ENCODE assay signal across 24 mouse cellular contexts in the genomic region with DNA sequence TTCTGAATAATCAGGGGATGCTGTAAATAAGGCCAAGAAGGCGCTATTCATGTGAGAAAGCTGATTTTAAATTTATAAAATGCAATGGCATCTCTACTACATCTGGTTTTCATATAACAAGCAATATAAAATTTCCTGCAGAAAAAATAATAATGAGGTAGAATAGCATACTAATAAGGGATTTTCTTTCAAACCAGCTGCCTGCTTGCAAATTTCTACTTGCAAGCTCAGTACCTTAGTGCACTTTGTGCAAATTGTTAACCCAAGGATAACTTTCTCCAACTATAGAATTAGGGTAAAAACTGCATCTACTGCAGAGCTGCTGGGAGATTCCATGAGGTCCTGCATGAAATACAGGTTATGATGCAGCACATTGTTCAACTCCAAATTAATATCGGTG. TPM values are rescaled to one million over a fixed set of nuclear protein-coding genes. Genes with fewer than 3 reads are reported as not detected.
"Had no signal": no experiment of that assay in that cellular context is flagged by ENCODE, and none has a peak within 500 bp of the region (broad histone marks: within the 10 kb centered on the region; RNA-seq: fewer than 3 reads in every experiment).

No protein-coding gene starts in this region.

- DNase-seq: kidney, adult 18-20 months; kidney, adult 9 months; kidney, postnatal 25 days; layer of hippocampus, adult 9-11 months; liver, postnatal 0 days; lung, embryonic 14.5 days; lung, postnatal 10 days; lung, postnatal 36 days; retina, postnatal 1 day; right cerebral cortex, postnatal 25 days; spleen, adult 18-20 months; thymus, postnatal 25 days had no signal

- H3K9ac ChIP-seq: liver, embryonic 14.5 days; liver, postnatal 0 days; lung, embryonic 14.5 days; midbrain, embryonic 13.5 days; neural tube, embryonic 13.5 days; stomach, embryonic 15.5 days had no signal

- H3K4me3 ChIP-seq: layer of hippocampus, adult 2 months; megakaryocyte, embryonic 14.5 days; midbrain, embryonic 10.5 days; midbrain, embryonic 13.5 days; myocyte; neural tube, embryonic 13.5 days; stomach, embryonic 15.5 days had no signal

- ATAC-seq: intestine, embryonic 16.5 days; liver, postnatal 0 days; midbrain, embryonic 13.5 days had no signal

- H3K4me1 ChIP-seq: megakaryocyte, embryonic 14.5 days; midbrain, embryonic 10.5 days; midbrain, embryonic 13.5 days; neural tube, embryonic 13.5 days; stomach, embryonic 15.5 days had no signal

- H3K27me3 ChIP-seq: midbrain, embryonic 13.5 days; neural tube, embryonic 13.5 days; stomach, embryonic 15.5 days had no signal

- H3K9me3 ChIP-seq: midbrain, embryonic 10.5 days; midbrain, embryonic 13.5 days; neural tube, embryonic 13.5 days; stomach, embryonic 15.5 days had no signal

- H3K4me2 ChIP-seq: liver, embryonic 11.5 days; lung, embryonic 14.5 days; midbrain, embryonic 13.5 days; neural tube, embryonic 13.5 days; stomach, embryonic 15.5 days had no signal

- H3K36me3 ChIP-seq: midbrain, embryonic 13.5 days; neural tube, embryonic 13.5 days; stomach, embryonic 15.5 days had no signal

- H3K27ac ChIP-seq: kidney, postnatal 0 days; layer of hippocampus, adult 2 months; liver, embryonic 14.5 days; midbrain, embryonic 10.5 days; midbrain, embryonic 13.5 days; neural tube, embryonic 13.5 days; stomach, embryonic 15.5 days had no signal

RNA-seq across cellular contexts. Expression of a gene that starts 38.3 kb away (rescaled TPM):
- total RNA-seq: neutrophil, adult 5-6 weeks had no signal
